Mouse (Mus musculus): Measurements from ENCODE around the gene Mrpl4. TPM values are rescaled to one million over a fixed set of nuclear protein-coding genes. Genes with fewer than 3 reads are reported as not detected.

The Mrpl4 gene
- total and polyA plus RNA-seq, 3 experiments: 42.1 to 103 (median 94.8) TPM

DNA sequence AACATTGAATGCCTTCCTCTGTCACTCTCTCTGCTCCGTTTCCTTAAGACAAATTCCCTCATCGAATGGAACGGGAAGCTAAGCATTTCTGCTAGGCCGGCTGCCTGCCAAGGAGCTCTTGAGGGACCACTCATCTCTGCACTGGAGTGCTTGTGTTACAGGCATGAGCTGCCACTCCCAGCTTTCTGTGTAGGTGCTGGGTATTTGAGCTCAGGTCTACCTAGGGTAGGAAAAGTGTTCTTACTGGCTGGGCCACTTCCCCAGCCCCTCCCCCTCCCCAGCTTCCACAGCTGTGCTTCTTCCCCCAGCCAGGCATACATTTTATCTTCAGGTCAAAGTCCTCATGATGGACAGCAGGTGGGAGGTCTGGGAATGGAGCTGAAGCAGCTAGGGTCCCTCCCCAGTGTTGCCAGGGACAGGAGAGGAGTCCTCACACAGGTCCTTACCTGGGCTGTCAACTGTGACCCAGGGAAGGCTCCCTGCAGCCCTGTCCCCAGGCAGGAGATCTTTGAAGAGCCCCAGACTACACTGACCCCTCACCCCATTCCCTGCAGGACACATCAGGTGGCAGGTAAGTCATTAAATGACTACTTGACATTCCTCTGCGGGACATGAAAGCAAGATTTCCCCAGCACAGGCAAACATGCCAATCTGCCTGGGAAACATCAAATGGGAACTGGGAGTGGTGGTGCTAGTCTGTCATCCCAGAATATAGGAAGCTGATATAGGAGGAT is 9.2 kb upstream of the Mrpl4 start:
- Histone ChIP-seq H3K27ac (ENCODE audit: insufficient read depth, low read depth) (no peak overlapping the region), H3K4me2 (ENCODE audit: insufficient read depth, low read depth, poor library complexity, severe bottlenecking) (no peak overlapping the region), H3K9me3 (replicated peaks; ENCODE audit: low read length) (no peaks in the 10 kb centered on the region), H3K79me2 (replicated peaks; ENCODE audit: control insufficient read depth, extremely low read depth, insufficient read depth, poor library complexity, severe bottlenecking) (no peaks in the 10 kb centered on the region), H3K9ac (ENCODE audit: insufficient read depth, low read depth) (no peak overlapping the region), H3K27me3 (replicated peaks) (no peaks in the 10 kb centered on the region), H3K4me3 (replicated peaks in 1 of 3; ENCODE audit: low read depth in 2 of 3, low read length in 2 of 3, poor library complexity in 1 of 3) (no peak overlapping the region), H3K4me1 (ENCODE audit: control insufficient read depth in 1 of 2, insufficient read depth in 2 of 2) (peaks cover 0 to 36% of the 10 kb centered on the region in 2 experiments; a peak in 2 of 4 replicates), H3K36me3 (replicated peaks in 1 of 2; ENCODE audit: control insufficient read depth in 1 of 2, insufficient read depth in 1 of 2, low read length in 1 of 2) (no peaks in the 10 kb centered on the region)
- TF ChIP-seq MAZ (IDR thresholded peaks at IDR 0.05; ENCODE audit: low read depth, low read length) (no peak), UBTF (IDR thresholded peaks at IDR 0.05; ENCODE audit: low read depth, low read length) (no peak), GABPA (IDR thresholded peaks at IDR 0.05; ENCODE audit: insufficient replicate concordance, low read depth, low read length) (no peak), IRF4 (IDR thresholded peaks at IDR 0.05; ENCODE audit: low read depth, low read length) (no peak), CTCF (conservative IDR thresholded peaks at IDR 0.05 in 1 of 2, IDR thresholded peaks at IDR 0.05 in 1 of 2; ENCODE audit: low read depth in 2 of 2, low read length in 2 of 2) (no peak), NELFE (IDR thresholded peaks at IDR 0.05; ENCODE audit: low read depth, low read length) (no peak), ELF1 (IDR thresholded peaks at IDR 0.05; ENCODE audit: low read depth, low read length) (no peak), ZC3H11A (IDR thresholded peaks at IDR 0.05; ENCODE audit: low read depth, low read length) (no peak), ETS1 (conservative IDR thresholded peaks at IDR 0.05; ENCODE audit: low read depth, low read length) (no peak), EP300 (IDR thresholded peaks at IDR 0.05; ENCODE audit: low read length) (no peak), RCOR1 (conservative IDR thresholded peaks at IDR 0.05; ENCODE audit: low read depth, low read length) (no peak), KAT2A (IDR thresholded peaks at IDR 0.05; ENCODE audit: insufficient replicate concordance, low read length) (no peak), NRF1 (IDR thresholded peaks at IDR 0.05; ENCODE audit: low read depth, low read length) (no peak), PAX5 (IDR thresholded peaks at IDR 0.05; ENCODE audit: low read length) (no peak), CHD1 (IDR thresholded peaks at IDR 0.05; ENCODE audit: low read depth, low read length) (no peak), TCF12 (IDR thresholded peaks at IDR 0.05; ENCODE audit: low read depth, low read length) (no peak), E2F4 (IDR thresholded peaks at IDR 0.05; ENCODE audit: insufficient replicate concordance, low read depth, low read length) (no peak), HCFC1 (IDR thresholded peaks at IDR 0.05; ENCODE audit: low read depth, low read length) (no peak), MAFK (IDR thresholded peaks at IDR 0.05; ENCODE audit: insufficient replicate concordance, low read length) (no peak)
- dilution Hi-C loops (cut with MboI; ENCODE audit: extremely low pct_ligation_motif_present, extremely low pct_unique_long_range_greater_than_20kb, low sequenced_read_pairs): no loop called here
- in situ Hi-C loops (cut with MboI; ENCODE audit: low pct_ligation_motif_present, low pct_unique_long_range_greater_than_20kb, low sequenced_read_pairs): no loop called here
- no peak for DNase-seq (ENCODE audit: extremely low read depth)

DNA sequence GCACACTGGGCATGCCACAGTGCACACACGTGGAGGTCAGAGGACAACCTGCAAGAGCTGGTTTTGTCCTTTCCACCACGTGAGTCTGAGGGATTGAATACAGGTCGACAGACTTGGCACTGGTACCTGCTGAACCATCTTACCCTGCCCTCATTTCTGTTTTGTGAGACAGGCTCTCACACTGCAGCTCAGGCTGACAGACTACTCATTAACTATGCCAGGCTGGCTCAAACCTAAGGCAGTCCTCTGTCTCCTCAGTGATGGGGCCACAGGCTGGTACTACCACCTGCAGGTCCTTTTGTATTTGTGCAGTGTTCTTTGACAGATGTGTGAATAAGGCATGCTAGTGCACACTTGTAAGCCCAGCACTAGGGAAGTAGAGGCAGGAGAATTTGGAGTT is 7.5 kb upstream of the Mrpl4 start:
- no peak overlapping the region for H3K9ac ChIP-seq (ENCODE audit: insufficient read depth, low read depth)
- no peak overlapping the region for H3K4me2 ChIP-seq (ENCODE audit: insufficient read depth, low read depth, poor library complexity, severe bottlenecking)
- TF ChIP-seq SMC3 (IDR thresholded peaks at IDR 0.05; ENCODE audit: low read depth, low read length): peak; percentile 42
- TF ChIP-seq USF1 (IDR thresholded peaks at IDR 0.05; ENCODE audit: low read depth, low read length): no peak
- peak; percentile 57 for TF ChIP-seq RAD21 (IDR thresholded peaks at IDR 0.05; ENCODE audit: low read depth, low read length)
- no peak for TF ChIP-seq CHD2 (IDR thresholded peaks at IDR 0.05; ENCODE audit: low read length)
- peak in 1 of 2 experiments; percentile 53; a peak in 2 of 4 replicates for TF ChIP-seq CTCF (conservative IDR thresholded peaks at IDR 0.05 in 1 of 2, IDR thresholded peaks at IDR 0.05 in 1 of 2; ENCODE audit: low read depth in 2 of 2, low read length in 2 of 2)
- H3K36me3 ChIP-seq (replicated peaks in 1 of 2; ENCODE audit: control insufficient read depth in 1 of 2, insufficient read depth in 1 of 2, low read length in 1 of 2): no peaks in the 10 kb centered on the region
- H3K79me2 ChIP-seq (replicated peaks; ENCODE audit: control insufficient read depth, extremely low read depth, insufficient read depth, poor library complexity, severe bottlenecking): no peaks in the 10 kb centered on the region
- no peak overlapping the region for H3K4me3 ChIP-seq (replicated peaks in 1 of 3; ENCODE audit: low read depth in 2 of 3, low read length in 2 of 3, poor library complexity in 1 of 3)
- no peaks in the 10 kb centered on the region for H3K9me3 ChIP-seq (replicated peaks; ENCODE audit: low read length)
- DNase-seq (ENCODE audit: extremely low read depth): no peak
- peaks cover 0 to 34% of the 10 kb centered on the region in 2 experiments; a peak in 2 of 4 replicates for H3K4me1 ChIP-seq (ENCODE audit: control insufficient read depth in 1 of 2, insufficient read depth in 2 of 2)
- dilution Hi-C loops (cut with MboI; ENCODE audit: extremely low pct_ligation_motif_present, extremely low pct_unique_long_range_greater_than_20kb, low sequenced_read_pairs): no loop called here
- no peak overlapping the region for H3K27ac ChIP-seq (ENCODE audit: insufficient read depth, low read depth)
- in situ Hi-C loops (cut with MboI; ENCODE audit: low pct_ligation_motif_present, low pct_unique_long_range_greater_than_20kb, low sequenced_read_pairs): no loop called here
- H3K27me3 ChIP-seq (replicated peaks): no peaks in the 10 kb centered on the region
